Mouse (Mus musculus): ENCODE measurements at regions not wholly inside any gene's neighbourhood (a gene's known extent, or its start where the extent isn't known, plus 50 kb on each side); places are given as distances from the start of the nearest gene placed in this dataset.
A peak's percentile ranks its signal among the peaks of the same experiment; 100 is the strongest.

DNA sequence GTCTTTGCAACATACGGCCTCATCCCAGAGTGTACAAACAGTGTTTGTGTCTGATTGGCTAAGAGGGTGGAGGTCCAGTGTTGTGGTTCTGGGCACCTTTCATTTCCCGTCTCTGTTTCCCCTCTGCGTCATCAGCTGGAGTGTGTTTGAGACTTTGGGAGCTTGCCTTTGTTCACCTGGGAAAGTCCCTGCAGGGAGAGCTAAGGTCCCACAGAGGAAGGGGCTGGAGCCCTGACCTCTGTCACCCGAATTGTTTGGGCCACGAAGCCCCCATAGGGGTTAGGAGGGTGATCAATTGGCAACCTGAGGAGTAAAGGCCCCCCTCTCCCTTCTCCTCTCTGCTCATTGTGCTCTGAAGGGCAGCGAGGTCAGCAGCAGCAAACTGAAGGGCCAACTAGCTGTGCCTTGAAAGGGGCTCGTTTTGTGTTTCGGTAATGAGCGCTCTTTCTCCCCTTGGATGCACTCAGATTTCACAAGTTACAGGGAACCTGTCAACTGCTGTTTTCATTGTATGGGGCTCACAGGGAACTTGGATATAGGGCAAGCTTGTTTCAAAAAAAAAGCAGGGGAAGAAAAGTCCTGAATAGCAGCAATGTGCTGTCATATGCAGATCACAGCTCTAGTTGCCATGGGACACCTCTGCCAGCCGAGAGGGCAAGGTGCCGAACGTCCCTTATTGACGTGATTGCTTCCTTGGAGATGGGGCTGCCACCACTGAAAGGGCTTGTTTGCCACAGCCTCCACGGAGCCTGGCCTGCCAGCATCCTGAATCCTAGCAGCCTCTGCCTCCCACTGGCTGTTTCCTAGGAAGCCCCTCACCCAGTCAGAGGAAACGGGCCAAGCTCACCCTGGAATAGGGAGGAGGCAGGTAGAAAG is 201.7 kb downstream of the Zfp36l1 start:
- ATAC-seq (peak; percentile 92), DNase-seq (peak; percentile 80)
- WGBS, result 10% methylated on average over 15 of the region's 15 CpGs
- no peaks in the 10 kb centered on the region for H3K27me3 ChIP-seq (ENCODE audit: insufficient read depth, low read length)
- H3K9ac ChIP-seq, result 0 out of 2 replicates have a peak overlapping the region, but pooled peaks have one; percentile 18
- H3K4me3 ChIP-seq (ENCODE audit: low read depth, low read length), result no peak overlapping the region
- H3K4me2 ChIP-seq (ENCODE audit: low read depth), result no peak overlapping the region
- H3K27ac ChIP-seq (ENCODE audit: low read depth, low read length), result peak overlapping the region; percentile 48
- peak; percentile 22 for TF ChIP-seq CTCF (IDR thresholded peaks at IDR 0.05; ENCODE audit: low read depth)
- peaks cover 10% of the 10 kb centered on the region for H3K4me1 ChIP-seq (ENCODE audit: insufficient read depth)
- H3K36me3 ChIP-seq (ENCODE audit: insufficient read depth), result no peaks in the 10 kb centered on the region
- H3K9me3 ChIP-seq (ENCODE audit: low read length), result no peaks in the 10 kb centered on the region

GRCm38 (mm10) chr12:79907583-79907982 is 205.2 kb downstream of the Zfp36l1 start:
- Histone ChIP-seq H3K4me1 (ENCODE audit: insufficient read depth) (peaks cover 10% of the 10 kb centered on the region), H3K9me3 (ENCODE audit: low read length) (no peaks in the 10 kb centered on the region), H3K4me2 (ENCODE audit: low read depth) (no peak overlapping the region), H3K36me3 (ENCODE audit: insufficient read depth) (no peaks in the 10 kb centered on the region), H3K4me3 (ENCODE audit: low read depth, low read length) (no peak overlapping the region), H3K27me3 (ENCODE audit: insufficient read depth, low read length) (no peaks in the 10 kb centered on the region), H3K9ac (no peak overlapping the region), H3K27ac (ENCODE audit: low read depth, low read length) (peak overlapping the region; percentile 40; the same call in 1 of the 2 replicates)
- 56% methylated on average over 5 of the region's 5 CpGs for WGBS
- no peak for TF ChIP-seq CTCF (IDR thresholded peaks at IDR 0.05; ENCODE audit: low read depth)
- ATAC-seq (no peak), DNase-seq (no peak)

GRCm38 (mm10) chr12:79906738-79907365 is 206.0 kb downstream of the Zfp36l1 start:
- H3K27ac ChIP-seq (ENCODE audit: low read depth, low read length), result peak overlapping the region; percentile 40; the same call in 1 of the 2 replicates
- DNase-seq (no peak), ATAC-seq (no peak)
- no peak overlapping the region for H3K9ac ChIP-seq
- 88% methylated on average over 10 of the region's 10 CpGs for WGBS
- no peaks in the 10 kb centered on the region for H3K36me3 ChIP-seq (ENCODE audit: insufficient read depth)
- H3K4me2 ChIP-seq (ENCODE audit: low read depth), result no peak overlapping the region
- no peak overlapping the region for H3K4me3 ChIP-seq (ENCODE audit: low read depth, low read length)
- no peak for TF ChIP-seq CTCF (IDR thresholded peaks at IDR 0.05; ENCODE audit: low read depth)
- H3K9me3 ChIP-seq (ENCODE audit: low read length), result no peaks in the 10 kb centered on the region
- H3K4me1 ChIP-seq (ENCODE audit: insufficient read depth), result peaks cover 10% of the 10 kb centered on the region
- H3K27me3 ChIP-seq (ENCODE audit: insufficient read depth, low read length), result no peaks in the 10 kb centered on the region

- Histone ChIP-seq H3K27ac (ENCODE audit: low read depth, low read length) (peak overlapping the region; percentile 35), H3K9ac (no peak overlapping the region), H3K4me3 (ENCODE audit: low read depth, low read length) (no peak overlapping the region), H3K4me1 (ENCODE audit: insufficient read depth) (peaks cover 4% of the 10 kb centered on the region), H3K4me2 (ENCODE audit: low read depth) (no peak overlapping the region), H3K9me3 (ENCODE audit: low read length) (no peaks in the 10 kb centered on the region), H3K27me3 (ENCODE audit: insufficient read depth, low read length) (no peaks in the 10 kb centered on the region), H3K36me3 (ENCODE audit: insufficient read depth) (no peaks in the 10 kb centered on the region)
- TF ChIP-seq CTCF (IDR thresholded peaks at IDR 0.05; ENCODE audit: low read depth), result no peak
- no peak for ATAC-seq
- WGBS, result 54% methylated on average over 10 of the region's 10 CpGs
- no peak for DNase-seq
These were observed 206.7 kb downstream of the Zfp36l1 start for GRCm38 (mm10) chr12:79905828-79906737.

GRCm38 (mm10) chr12:79904913-79905549 is 207.8 kb downstream of the Zfp36l1 start:
- Histone ChIP-seq H3K36me3 (ENCODE audit: insufficient read depth) (no peaks in the 10 kb centered on the region), H3K4me1 (ENCODE audit: insufficient read depth) (no peaks in the 10 kb centered on the region), H3K4me2 (ENCODE audit: low read depth) (no peak overlapping the region), H3K27ac (ENCODE audit: low read depth, low read length) (no peak overlapping the region), H3K27me3 (ENCODE audit: insufficient read depth, low read length) (no peaks in the 10 kb centered on the region), H3K9me3 (ENCODE audit: low read length) (no peaks in the 10 kb centered on the region), H3K4me3 (ENCODE audit: low read depth, low read length) (no peak overlapping the region), H3K9ac (no peak overlapping the region)
- TF ChIP-seq CTCF (IDR thresholded peaks at IDR 0.05; ENCODE audit: low read depth), result no peak
- ATAC-seq (no peak), DNase-seq (no peak)
- 59% methylated on average over 2 of the region's 2 CpGs for WGBS

DNA sequence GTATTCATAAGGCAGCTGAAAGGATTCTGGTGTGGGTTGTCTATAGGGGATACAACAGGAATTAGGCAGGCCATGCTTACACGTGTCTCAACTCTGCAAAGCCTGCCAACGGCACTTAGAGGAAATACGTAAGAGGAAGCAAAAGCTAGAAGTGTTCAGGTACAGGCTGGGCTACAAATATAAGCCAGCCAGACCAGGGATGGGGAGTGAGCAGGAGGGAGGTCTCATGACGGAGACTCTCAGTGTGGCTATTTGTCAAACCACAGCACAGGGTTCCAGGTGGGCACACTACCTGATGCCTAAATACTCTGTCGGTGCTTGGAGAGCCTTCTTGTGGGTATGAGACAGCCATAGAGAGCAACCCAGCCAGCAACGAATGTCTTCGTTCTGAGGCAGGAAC is 210.1 kb downstream of the Zfp36l1 start:
- H3K27me3 ChIP-seq (ENCODE audit: insufficient read depth, low read length), result no peaks in the 10 kb centered on the region
- TF ChIP-seq CTCF (IDR thresholded peaks at IDR 0.05; ENCODE audit: low read depth), result no peak
- no peak overlapping the region for H3K9ac ChIP-seq
- WGBS, result 75% methylated on average over 7 of the region's 7 CpGs
- H3K36me3 ChIP-seq (ENCODE audit: insufficient read depth), result no peaks in the 10 kb centered on the region
- no peak overlapping the region for H3K4me2 ChIP-seq (ENCODE audit: low read depth)
- no peaks in the 10 kb centered on the region for H3K9me3 ChIP-seq (ENCODE audit: low read length)
- no peak overlapping the region for H3K4me3 ChIP-seq (ENCODE audit: low read depth, low read length)
- no peaks in the 10 kb centered on the region for H3K4me1 ChIP-seq (ENCODE audit: insufficient read depth)
- no peak for ATAC-seq
- no peak overlapping the region for H3K27ac ChIP-seq (ENCODE audit: low read depth, low read length)
- DNase-seq, result no peak
